Mouse (Mus musculus) layer of hippocampus, postnatal 14 days (tissue): Measurements from ENCODE around the gene Olfr1367. TPM values are rescaled to one million over a fixed set of nuclear protein-coding genes. Genes with fewer than 3 reads are reported as not detected.

Experiments
- DNase-seq, 2 experiments: peaks; one replicate each; pipeline ENCODE4 v3.0.0; 2021 to 2022; ENCODE audit warnings: low spot score in 2 of 2, mixed read lengths in 1 of 2
- long read RNA-seq, 2 experiments: library from polyadenylated mRNA; stranded (forward); transcript quantifications; one replicate each; pipeline ENCODE4 v2.0.0; 2021
- total RNA-seq, 2 experiments: library from RNA; stranded (reverse); gene quantifications; 2 replicates each; pipeline ENCODE4 v1.2.3; 2021

Olfr1367 gene
- total RNA-seq = not detected
- long read RNA-seq, experiment 1 = 0 reads
- long read RNA-seq, experiment 2 = 0 reads

DNA sequence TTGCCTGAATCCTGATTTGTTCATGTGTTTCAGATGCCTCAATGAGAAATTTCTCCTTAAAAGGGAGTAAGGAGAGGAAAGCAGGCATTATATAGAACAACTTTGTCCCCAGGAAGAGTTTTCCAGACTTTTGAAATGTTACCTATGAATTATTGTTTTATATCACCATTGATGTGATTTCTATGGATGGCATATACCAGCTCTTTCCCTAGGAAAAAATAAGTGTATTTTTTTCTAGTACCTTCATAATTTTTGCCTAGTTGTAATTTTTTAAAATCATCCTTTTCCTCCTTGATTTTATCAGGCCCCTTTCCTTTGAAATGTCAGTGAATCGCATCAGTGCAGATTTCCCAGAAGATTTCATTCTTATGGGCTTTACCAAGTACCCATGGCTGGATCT, at the start of gene Olfr1367:
Olfr1367 (plus strand) TSS at position 301 of the 400 bp plus-strand sequence.
- no peak for DNase-seq

- DNase-seq = no peak
Measured at GRCm38 (mm10) chr13:21298557-21298956, 48.2 kb upstream of the Olfr1367 start.

DNA sequence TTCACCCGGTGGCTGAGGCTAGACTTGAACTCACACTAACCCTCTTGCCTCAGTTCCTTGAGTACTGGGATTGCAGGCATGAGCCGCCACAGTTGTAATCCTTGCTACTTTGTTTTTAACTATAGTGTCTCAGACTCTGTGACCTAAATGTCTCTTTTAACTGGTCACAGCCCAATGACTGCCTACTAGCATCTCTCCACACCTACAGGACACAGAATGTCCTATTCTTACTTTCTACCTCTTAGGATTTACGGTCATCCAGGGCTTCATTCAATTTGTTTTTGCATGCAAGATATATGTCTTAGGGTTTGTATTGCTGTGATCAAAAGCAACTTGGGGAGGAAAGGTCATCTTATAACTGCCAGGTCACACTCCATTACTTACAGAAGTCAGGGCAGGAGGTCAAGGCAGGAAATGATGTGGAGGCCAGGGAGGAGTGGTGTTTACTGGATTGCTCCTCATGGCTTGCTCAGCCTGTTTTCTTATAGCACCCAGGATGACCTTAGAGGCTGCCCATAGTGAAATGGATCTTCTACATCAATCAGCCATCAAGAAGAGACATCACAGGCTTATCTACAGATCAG, 42.1 kb upstream of the Olfr1367 start:
- DNase-seq = no peak

DNA sequence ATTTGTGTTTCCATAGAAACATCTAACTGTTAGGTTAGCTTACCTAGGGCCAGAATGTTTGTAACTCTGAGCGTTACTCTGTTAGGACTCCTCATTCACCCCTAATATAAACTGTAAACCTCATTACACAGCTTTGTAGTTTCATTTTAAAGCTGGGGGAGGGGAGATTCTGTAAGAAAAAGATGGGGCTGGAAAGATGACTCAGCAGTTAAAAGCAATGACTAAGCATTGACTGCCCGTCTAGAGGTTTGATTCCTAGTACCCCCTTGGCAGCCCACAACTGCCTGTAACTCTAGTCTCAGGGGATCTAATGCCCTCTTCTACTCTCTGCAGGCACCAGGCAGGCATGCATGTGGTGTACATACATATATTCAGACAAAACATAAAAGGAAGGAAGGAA, 36.9 kb upstream of the Olfr1367 start:
- DNase-seq = no peak

DNA sequence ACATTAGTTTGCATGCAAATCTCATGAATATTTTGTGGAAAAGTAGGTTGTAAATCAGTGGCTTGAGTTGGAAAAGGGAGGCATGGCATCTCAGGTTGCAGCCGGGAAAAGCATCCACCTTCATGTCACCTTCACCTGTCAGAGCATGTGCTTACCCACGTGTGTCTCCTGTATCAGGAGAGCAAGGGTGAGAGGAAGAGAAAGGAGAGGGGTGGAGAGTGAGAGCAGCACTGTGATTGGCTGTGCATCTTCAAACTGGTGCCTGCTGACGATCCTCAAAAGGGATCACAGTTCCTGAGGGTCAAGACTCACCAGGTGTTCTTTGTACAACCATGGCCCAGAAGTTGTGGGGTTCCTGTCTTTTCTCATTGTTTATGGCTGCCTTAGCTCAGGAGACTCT, 34.8 kb upstream of the Olfr1367 start, which contains the start of gene Gpx6:
Gpx6 (plus strand) TSS at position 200 of the 400 bp plus-strand sequence.
- DNase-seq = no peak

- no peak for DNase-seq
Measured at GRCm38 (mm10) chr13:21312854-21313253, 33.9 kb upstream of the Olfr1367 start.

DNA sequence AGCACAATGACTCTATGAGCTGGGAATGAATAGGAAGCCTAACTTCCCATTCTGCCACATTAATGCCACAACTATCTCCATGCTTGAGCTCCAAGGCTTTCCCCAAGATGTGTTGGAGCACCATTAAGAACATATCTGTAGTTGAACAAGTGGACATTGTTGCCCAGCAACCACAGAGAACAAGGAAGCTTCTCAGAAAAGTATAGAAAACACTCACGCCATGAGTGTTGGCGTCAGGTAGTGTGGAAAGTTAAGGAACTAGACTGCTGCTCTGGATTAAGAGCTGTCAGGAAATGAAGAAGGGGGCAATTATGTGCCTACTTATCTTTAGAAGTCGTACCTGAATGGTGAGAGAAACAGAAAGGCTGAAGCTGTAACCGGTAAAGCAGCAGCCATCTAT, 32.8 kb upstream of the Olfr1367 start:
- DNase-seq = no peak

- no peak for DNase-seq
Measured at GRCm38 (mm10) chr13:21320262-21320661, 26.4 kb upstream of the Olfr1367 start.

- peak in 1 of 2 experiments; percentile 24 for DNase-seq
Measured at GRCm38 (mm10) chr13:21321890-21322494, 24.7 kb upstream of the Olfr1367 start.

GRCm38 (mm10) chr13:21322509-21323375, 24.0 kb upstream of the Olfr1367 start:
- DNase-seq = peak; percentile 58 to 66

DNA sequence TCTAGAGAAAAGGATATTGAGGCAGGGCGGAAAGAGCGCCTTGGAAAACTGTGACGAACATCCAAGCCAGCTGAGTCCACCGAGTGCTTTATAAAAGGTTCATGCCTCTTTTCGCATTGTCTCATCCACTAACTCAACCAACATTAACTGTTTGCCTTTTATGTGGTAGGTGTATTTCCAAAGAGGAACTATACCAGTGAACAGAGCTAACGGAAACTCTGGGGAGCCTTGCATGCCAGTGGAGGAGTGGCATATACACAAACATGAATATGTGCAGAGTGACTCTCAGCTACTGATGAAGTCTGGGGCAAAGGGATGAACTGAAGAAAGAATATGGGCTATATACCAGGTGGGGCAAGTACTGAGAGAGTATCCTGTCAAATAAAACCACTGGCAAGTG, 23.3 kb upstream of the Olfr1367 start:
- no peak for DNase-seq

- peak in 1 of 2 experiments; percentile 15 for DNase-seq
Measured at GRCm38 (mm10) chr13:21326191-21326590, 20.5 kb upstream of the Olfr1367 start.

- DNase-seq = peak; percentile 80 to 86
Measured at GRCm38 (mm10) chr13:21326657-21327211, 20.0 kb upstream of the Olfr1367 start.

- peak in 1 of 2 experiments; percentile 4 for DNase-seq
Measured at GRCm38 (mm10) chr13:21327424-21327823, 19.3 kb upstream of the Olfr1367 start.

DNA sequence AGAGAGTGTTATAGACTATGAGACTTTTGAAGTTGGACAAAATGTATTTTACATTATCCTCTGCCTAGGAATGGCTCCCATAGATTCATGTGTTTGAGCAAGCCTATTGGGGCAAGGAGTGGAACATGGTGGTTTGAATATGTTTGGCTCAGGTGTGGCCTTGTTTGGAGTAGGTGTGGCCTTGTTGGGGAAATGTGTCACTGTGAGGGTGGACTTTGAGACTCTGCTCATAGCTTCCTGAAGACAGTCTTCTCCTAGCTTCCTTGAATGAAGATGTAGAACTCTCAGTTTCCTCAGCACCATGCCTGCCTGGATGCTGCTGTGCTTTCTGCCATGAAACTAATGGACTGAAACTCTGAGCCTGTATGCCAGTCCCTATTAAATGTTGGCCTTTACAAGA, 3.9 kb downstream of the Olfr1367 start:
- DNase-seq = no peak

DNA sequence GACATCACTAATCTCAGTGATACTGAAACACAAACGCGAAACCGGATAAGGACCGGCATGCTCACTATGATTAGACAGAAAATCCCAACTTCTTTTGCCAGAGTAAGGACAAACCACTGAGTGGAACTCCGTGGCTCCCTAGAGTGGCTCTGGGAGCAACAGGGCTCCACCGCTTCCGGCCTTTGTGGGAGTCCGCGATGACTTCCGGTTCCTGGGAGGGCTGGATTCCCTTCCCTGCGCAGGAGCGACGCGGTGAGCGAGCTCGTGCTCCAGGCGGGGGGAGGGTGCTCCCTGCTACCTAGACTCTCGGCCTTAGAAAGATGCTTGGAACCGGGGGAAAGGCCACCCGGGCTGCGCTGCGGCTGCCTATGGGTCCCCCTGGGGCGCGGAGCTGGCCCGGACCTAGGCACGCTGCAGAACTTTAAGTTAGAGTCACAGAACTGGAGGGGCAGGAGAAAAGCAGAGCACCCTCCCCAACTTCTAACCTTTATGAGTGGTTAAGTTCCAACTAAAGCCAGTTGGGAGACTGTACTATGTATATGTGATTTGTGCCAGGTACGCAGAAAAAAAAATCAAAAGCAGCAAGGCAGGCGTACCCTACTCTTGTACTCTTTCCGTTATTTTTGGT, 16.0 kb downstream of the Olfr1367 start, which contains the start of gene Zscan12:
Zscan12 (plus strand) TSS at position 200 of the 628 bp plus-strand sequence.
- DNase-seq = peak; percentile 85 to 93

DNA sequence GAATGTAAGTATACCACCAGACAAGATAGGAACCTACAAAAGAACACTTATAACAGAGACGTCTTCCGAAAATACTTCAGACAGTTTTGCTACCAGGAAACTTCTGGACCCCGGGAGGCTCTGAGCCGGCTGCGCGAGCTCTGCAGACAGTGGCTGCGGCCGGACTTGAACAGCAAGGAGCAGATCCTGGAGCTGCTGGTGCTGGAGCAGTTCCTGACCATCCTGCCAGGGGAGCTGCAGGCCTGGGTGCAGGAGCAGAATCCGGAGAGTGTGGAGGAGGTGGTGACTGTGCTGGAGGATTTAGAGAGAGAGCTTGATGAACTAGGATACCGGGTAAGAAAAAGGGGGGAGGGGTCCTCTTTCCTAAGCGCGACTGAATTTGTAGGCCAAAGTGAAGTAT, 17.0 kb downstream of the Olfr1367 start:
- DNase-seq = no peak

GRCm38 (mm10) chr13:21366635-21367034, 19.9 kb downstream of the Olfr1367 start:
- no peak for DNase-seq

- DNase-seq = no peak
Measured at GRCm38 (mm10) chr13:21372700-21373099, 26.0 kb downstream of the Olfr1367 start.

- DNase-seq = no peak
Measured at GRCm38 (mm10) chr13:21377773-21378172, 31.1 kb downstream of the Olfr1367 start.

- DNase-seq = no peak
Measured at GRCm38 (mm10) chr13:21395211-21395610, 48.5 kb downstream of the Olfr1367 start.
